25 mouse cellular contexts compared by ENCODE assay signal in genomic region chr13:37894756-37895155, GRCm38 (mm10).
DNase-seq lines count a peak whose midpoint lies in the region; ATAC-seq and TF ChIP-seq lines count a peak whose summit lies in the region.
"Had no signal": no experiment of that assay in that cellular context is flagged by ENCODE, and none has a peak within 500 bp of the region (broad histone marks: within the 10 kb centered on the region; RNA-seq: fewer than 3 reads in every experiment).

No protein-coding gene starts in this region.

- H3K36me3 ChIP-seq in heart, embryonic 13.5 days: peaks cover 95% of the 10 kb centered on the region
- peaks cover 88% of the 10 kb centered on the region for H3K36me3 ChIP-seq in lung, embryonic 14.5 days (ENCODE audit: insufficient read depth)
- H3K36me3 ChIP-seq in lung, postnatal 0 days (ENCODE audit: insufficient read depth, low read length): peaks cover 31% of the 10 kb centered on the region
- peaks cover 82% of the 10 kb centered on the region for H3K36me3 ChIP-seq in liver, embryonic 15.5 days (replicated peaks)
- peaks cover 32% of the 10 kb centered on the region for H3K36me3 ChIP-seq in stomach, postnatal 0 days (ENCODE audit: control insufficient read depth, insufficient read depth, low read length)
- H3K36me3 ChIP-seq: neural tube, embryonic 12.5 days had no signal

- no peaks in the 10 kb centered on the region for H3K9me3 ChIP-seq in heart, embryonic 13.5 days
- no peaks in the 10 kb centered on the region for H3K9me3 ChIP-seq in lung, embryonic 14.5 days (ENCODE audit: low read depth, low read length)
- H3K9me3 ChIP-seq in lung, postnatal 0 days (ENCODE audit: low read length): no peaks in the 10 kb centered on the region
- no peaks in the 10 kb centered on the region for H3K9me3 ChIP-seq in liver, embryonic 15.5 days (replicated peaks)
- H3K9me3 ChIP-seq in stomach, postnatal 0 days (ENCODE audit: control insufficient read depth, low read length): no peaks in the 10 kb centered on the region
- H3K9me3 ChIP-seq: embryonic facial prominence, embryonic 15.5 days; limb, embryonic 15.5 days; midbrain, embryonic 10.5 days; neural tube, embryonic 12.5 days had no signal

- H3K4me1 ChIP-seq in heart, embryonic 13.5 days: peaks cover 30% of the 10 kb centered on the region
- no peaks in the 10 kb centered on the region for H3K4me1 ChIP-seq in lung, embryonic 14.5 days (ENCODE audit: insufficient read depth)
- no peaks in the 10 kb centered on the region for H3K4me1 ChIP-seq in lung, postnatal 0 days (ENCODE audit: insufficient read depth, low read depth, low read length)
- peaks cover 23% of the 10 kb centered on the region for H3K4me1 ChIP-seq in liver, embryonic 15.5 days (replicated peaks)
- no peaks in the 10 kb centered on the region for H3K4me1 ChIP-seq in stomach, postnatal 0 days (replicated peaks; ENCODE audit: control insufficient read depth, insufficient read depth)
- H3K4me1 ChIP-seq: embryonic facial prominence, embryonic 15.5 days; limb, embryonic 15.5 days; midbrain, embryonic 10.5 days; neural tube, embryonic 12.5 days had no signal

- intact Hi-C loops in left cerebral cortex, postnatal 36 days (cut with DNase I): no loop called here

- no peak for TF ChIP-seq EP300 in lung, postnatal 0 days (IDR thresholded peaks at IDR 0.05)
- TF ChIP-seq EP300 in stomach, postnatal 0 days (optimal IDR thresholded peaks at IDR 0.05): no peak

- peak overlapping the region; percentile 84 for H3K27ac ChIP-seq in heart, embryonic 13.5 days (replicated peaks)
- peak overlapping the region; percentile 79; the same call in 1 of the 2 replicates for H3K27ac ChIP-seq in lung, embryonic 14.5 days (ENCODE audit: low read depth)
- no peak overlapping the region for H3K27ac ChIP-seq in lung, postnatal 0 days (ENCODE audit: low read length)
- peak overlapping the region; percentile 45; the same call in 1 of the 2 replicates for H3K27ac ChIP-seq in liver, embryonic 15.5 days (replicated peaks)
- H3K27ac ChIP-seq in stomach, postnatal 0 days (replicated peaks): peak overlapping the region; percentile 63
- H3K27ac ChIP-seq: embryonic facial prominence, embryonic 15.5 days; layer of hippocampus, adult 2 months; limb, embryonic 15.5 days; macrophage; midbrain, embryonic 10.5 days; neural tube, embryonic 12.5 days had no signal

- no peak for TF ChIP-seq CTCF in lung, embryonic 14.5 days (IDR thresholded peaks at IDR 0.05; ENCODE audit: low read depth)
- TF ChIP-seq CTCF in lung, postnatal 0 days (IDR thresholded peaks at IDR 0.05): no peak
- TF ChIP-seq CTCF in stomach, postnatal 0 days (IDR thresholded peaks at IDR 0.05; ENCODE audit: low read depth): no peak

- 50% methylated on average over 8 of the region's 8 CpGs for WGBS in heart, embryonic 13.5 days
- 72% methylated on average over 8 of the region's 8 CpGs for WGBS in lung, embryonic 14.5 days
- WGBS in lung, postnatal 0 days: 58% methylated on average over 8 of the region's 8 CpGs
- 67% methylated on average over 8 of the region's 8 CpGs for WGBS in liver, embryonic 15.5 days (ENCODE audit: insufficient replicate concordance)
- WGBS in stomach, postnatal 0 days: 66% methylated on average over 8 of the region's 8 CpGs

- no peak for DNase-seq in heart, postnatal 4 days
- no peak for DNase-seq in lung, embryonic 14.5 days
- no peak for DNase-seq in lung, postnatal 0 days (ENCODE audit: low spot score)
- no peak for DNase-seq in stomach, postnatal 0 days (ENCODE audit: low spot score)
- DNase-seq in left cerebral cortex, postnatal 36 days (ENCODE audit: low spot score in 2 of 2): no peak
- DNase-seq: adrenal gland, postnatal 36 days; cerebellum, adult 2 months; cerebellum, postnatal 36 days; gastrocnemius, postnatal 36 days; heart, postnatal 14 days; kidney, adult 18-20 months; kidney, postnatal 10 days; right cerebral cortex, postnatal 4 days; thymus, postnatal 36 days had no signal

- peak overlapping the region; percentile 47; the same call in 1 of the 2 replicates for H3K9ac ChIP-seq in heart, embryonic 13.5 days
- H3K9ac ChIP-seq in lung, embryonic 14.5 days: no peak overlapping the region
- H3K9ac ChIP-seq in lung, postnatal 0 days (replicated peaks; ENCODE audit: low read depth): no peak overlapping the region
- H3K9ac ChIP-seq in liver, embryonic 15.5 days: no peak overlapping the region
- H3K9ac ChIP-seq in stomach, postnatal 0 days (ENCODE audit: low read length): no peak overlapping the region
- H3K9ac ChIP-seq: embryonic facial prominence, embryonic 15.5 days; limb, embryonic 15.5 days; neural tube, embryonic 12.5 days had no signal

- H3K4me2 ChIP-seq in heart, embryonic 13.5 days: no peak overlapping the region
- H3K4me2 ChIP-seq in lung, embryonic 14.5 days: no peak overlapping the region
- no peak overlapping the region for H3K4me2 ChIP-seq in lung, postnatal 0 days (replicated peaks; ENCODE audit: low read depth, low read length)
- no peak overlapping the region for H3K4me2 ChIP-seq in liver, embryonic 15.5 days
- H3K4me2 ChIP-seq in stomach, postnatal 0 days (replicated peaks; ENCODE audit: low read depth): no peak overlapping the region
- H3K4me2 ChIP-seq: embryonic facial prominence, embryonic 15.5 days; limb, embryonic 15.5 days; neural tube, embryonic 12.5 days had no signal

- no peaks in the 10 kb centered on the region for H3K27me3 ChIP-seq in heart, embryonic 13.5 days (replicated peaks)
- H3K27me3 ChIP-seq in lung, embryonic 14.5 days (ENCODE audit: insufficient read depth, low read length): no peaks in the 10 kb centered on the region
- H3K27me3 ChIP-seq in lung, postnatal 0 days (replicated peaks; ENCODE audit: insufficient read depth, low read length): no peaks in the 10 kb centered on the region
- no peaks in the 10 kb centered on the region for H3K27me3 ChIP-seq in liver, embryonic 15.5 days
- no peaks in the 10 kb centered on the region for H3K27me3 ChIP-seq in stomach, postnatal 0 days (ENCODE audit: control insufficient read depth, insufficient read depth, low read length)
- H3K27me3 ChIP-seq: CH12.LX; embryonic facial prominence, embryonic 15.5 days; limb, embryonic 15.5 days; neural tube, embryonic 12.5 days had no signal

- no peak for ATAC-seq in heart, embryonic 13.5 days (ENCODE audit: extremely low read depth, insufficient number of reproducible peaks, low FRiP score, low TSS enrichment)
- no peak for ATAC-seq in lung, embryonic 14.5 days (ENCODE audit: insufficient read depth)
- ATAC-seq in lung, postnatal 0 days: no peak
- no peak for ATAC-seq in liver, embryonic 15.5 days (ENCODE audit: insufficient read depth)
- ATAC-seq in stomach, postnatal 0 days (ENCODE audit: low FRiP score, low TSS enrichment): no peak
- ATAC-seq: forebrain, embryonic 16.5 days; hindbrain, embryonic 16.5 days had no signal

- H3K4me3 ChIP-seq in heart, embryonic 13.5 days: no peak overlapping the region
- no peak overlapping the region for H3K4me3 ChIP-seq in lung, embryonic 14.5 days (ENCODE audit: low read depth, low read length)
- H3K4me3 ChIP-seq in lung, postnatal 0 days (ENCODE audit: low read depth, low read length): no peak overlapping the region
- no peak overlapping the region for H3K4me3 ChIP-seq in liver, embryonic 15.5 days (replicated peaks)
- no peak overlapping the region for H3K4me3 ChIP-seq in stomach, postnatal 0 days (ENCODE audit: low read depth, low read length)
- H3K4me3 ChIP-seq: embryonic facial prominence, embryonic 15.5 days; layer of hippocampus, adult 2 months; limb, embryonic 15.5 days; midbrain, embryonic 10.5 days; neural tube, embryonic 12.5 days had no signal
